Mouse (Mus musculus) bone marrow macrophage, adult 2 months (primary cell): Measurements from ENCODE around the gene Ppfia1. TPM values are rescaled to one million over a fixed set of nuclear protein-coding genes. Genes with fewer than 3 reads are reported as not detected.

Experiments used
- H3K27ac ChIP-seq: 2 replicates; pipeline ENCODE4 v1.5.1; 2012; ENCODE audit warnings: low read depth, low read length; ENCODE audit not compliant: insufficient read depth
- H3K4me1 ChIP-seq: 2 replicates; pipeline ENCODE4 v1.6.1; 2012; ENCODE audit warnings: low read length; ENCODE audit not compliant: control insufficient read depth, insufficient read depth
- H3K4me3 ChIP-seq: 2 replicates; pipeline ENCODE4 v1.5.1; 2012; ENCODE audit warnings: mild to moderate bottlenecking, low read length, moderate library complexity; ENCODE audit not compliant: insufficient read depth
- CTCF ChIP-seq: IDR thresholded peaks from 2 replicates; pipeline ENCODE4 v1.5.1; 2012; ENCODE audit warnings: low read depth, mild to moderate bottlenecking, low read length, moderate library complexity
- POLR2A ChIP-seq: IDR thresholded peaks from 2 replicates; pipeline ENCODE4 v1.6.1; 2012; ENCODE audit warnings: mild to moderate bottlenecking, low read depth, low read length, borderline replicate concordance
- polyA plus RNA-seq: library from polyadenylated mRNA; stranded (reverse); fragments of >200 nt; gene quantifications from 2 replicates; pipeline ENCODE4 v1.2.4, GENCODE M21; 2012; ENCODE audit not compliant: missing spikeins, insufficient read depth, insufficient read length

The Ppfia1 gene
- polyA plus RNA-seq, 1 experiment, result 36.0 TPM

DNA sequence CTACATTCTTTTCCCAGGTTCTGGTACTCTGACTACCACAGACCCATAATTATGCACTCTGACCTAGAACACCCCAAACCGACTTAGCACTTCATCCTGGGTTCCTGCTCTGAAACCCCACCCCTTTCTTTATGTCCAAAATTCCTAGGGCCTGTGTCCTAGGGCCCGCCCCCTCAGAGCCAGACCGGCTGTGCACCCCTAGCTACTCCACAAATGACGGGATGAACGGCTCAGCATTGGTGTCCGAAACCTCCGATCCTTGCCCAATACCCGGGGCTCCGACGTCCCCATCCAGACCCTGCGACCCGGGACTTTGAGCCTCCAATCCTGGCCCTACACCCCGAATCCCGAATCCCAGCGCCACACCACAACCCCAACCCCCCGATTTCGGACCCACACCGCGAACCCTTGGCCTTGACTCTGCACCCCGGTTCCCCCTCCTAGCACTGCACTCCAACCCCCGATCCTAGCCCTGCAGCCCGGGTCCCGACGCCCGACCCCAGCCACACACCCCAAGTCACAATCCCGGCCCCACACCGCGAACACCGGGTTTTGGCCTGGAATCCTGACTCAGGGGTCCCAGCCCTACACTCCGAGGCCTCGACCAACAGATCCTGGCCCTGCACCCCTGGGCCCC is 83.5 kb downstream of the Ppfia1 start:
- Histone ChIP-seq H3K4me1 (no peaks in the 10 kb centered on the region), H3K27ac (no peak overlapping the region), H3K4me3 (no peak overlapping the region)
- TF ChIP-seq POLR2A (no peak), CTCF (no peak)

DNA sequence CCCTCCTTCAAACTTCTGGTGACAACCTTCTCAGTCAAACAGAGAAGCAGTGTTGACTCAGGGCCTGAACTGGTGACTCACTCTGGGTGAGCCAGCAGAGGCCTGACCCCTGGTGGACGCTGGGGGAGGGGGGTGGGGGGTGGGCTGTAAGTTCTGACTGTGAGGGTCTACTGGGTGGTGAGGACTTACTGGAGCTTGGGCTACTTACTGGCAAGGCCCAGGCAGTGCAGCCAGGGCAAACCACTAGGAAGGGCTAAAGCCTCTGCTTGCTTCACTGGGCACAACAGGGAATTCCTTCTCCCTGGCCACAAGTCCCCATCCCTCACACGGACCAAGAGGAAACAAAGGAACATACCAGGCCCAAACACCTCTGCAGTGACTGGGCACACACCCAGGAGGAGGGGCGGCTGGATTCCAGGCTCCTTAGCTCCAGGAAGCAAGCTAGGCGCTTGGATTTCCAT is 84.3 kb downstream of the Ppfia1 start:
- no peaks in the 10 kb centered on the region for H3K4me1 ChIP-seq
- H3K4me3 ChIP-seq, result no peak overlapping the region
- H3K27ac ChIP-seq, result no peak overlapping the region
- TF ChIP-seq CTCF, result no peak
- no peak for TF ChIP-seq POLR2A

- TF ChIP-seq POLR2A (no peak), CTCF (no peak)
- Histone ChIP-seq H3K4me1 (no peaks in the 10 kb centered on the region), H3K4me3 (no peak overlapping the region), H3K27ac (no peak overlapping the region)
These were observed 84.8 kb downstream of the Ppfia1 start for GRCm38 (mm10) chr7:144468741-144469140.

GRCm38 (mm10) chr7:144462577-144462976 is 91.0 kb downstream of the Ppfia1 start:
- Histone ChIP-seq H3K4me3 (no peak overlapping the region), H3K4me1 (no peaks in the 10 kb centered on the region), H3K27ac (no peak overlapping the region)
- TF ChIP-seq POLR2A (no peak), CTCF (no peak)

GRCm38 (mm10) chr7:144461246-144461902 is 92.2 kb downstream of the Ppfia1 start:
- no peak overlapping the region for H3K27ac ChIP-seq
- no peak overlapping the region for H3K4me3 ChIP-seq
- TF ChIP-seq POLR2A, result no peak
- no peaks in the 10 kb centered on the region for H3K4me1 ChIP-seq

- H3K4me1 ChIP-seq, result no peaks in the 10 kb centered on the region
These were observed 94.6 kb downstream of the Ppfia1 start for GRCm38 (mm10) chr7:144458881-144459280.

GRCm38 (mm10) chr7:144450661-144451060 is 102.9 kb downstream of the Ppfia1 start:
- no peak overlapping the region for H3K4me3 ChIP-seq
- no peak for TF ChIP-seq POLR2A
- TF ChIP-seq CTCF, result no peak
- no peak overlapping the region for H3K27ac ChIP-seq
- peaks cover 3% of the 10 kb centered on the region; the same call in 1 of the 2 replicates for H3K4me1 ChIP-seq

More at GRCm38 (mm10) chr7:144458881-144459280, 94.6 kb downstream of the Ppfia1 start:
- H3K27ac ChIP-seq, result no peak overlapping the region
- TF ChIP-seq POLR2A, result no peak
- no peak for TF ChIP-seq CTCF
- no peak overlapping the region for H3K4me3 ChIP-seq

DNA sequence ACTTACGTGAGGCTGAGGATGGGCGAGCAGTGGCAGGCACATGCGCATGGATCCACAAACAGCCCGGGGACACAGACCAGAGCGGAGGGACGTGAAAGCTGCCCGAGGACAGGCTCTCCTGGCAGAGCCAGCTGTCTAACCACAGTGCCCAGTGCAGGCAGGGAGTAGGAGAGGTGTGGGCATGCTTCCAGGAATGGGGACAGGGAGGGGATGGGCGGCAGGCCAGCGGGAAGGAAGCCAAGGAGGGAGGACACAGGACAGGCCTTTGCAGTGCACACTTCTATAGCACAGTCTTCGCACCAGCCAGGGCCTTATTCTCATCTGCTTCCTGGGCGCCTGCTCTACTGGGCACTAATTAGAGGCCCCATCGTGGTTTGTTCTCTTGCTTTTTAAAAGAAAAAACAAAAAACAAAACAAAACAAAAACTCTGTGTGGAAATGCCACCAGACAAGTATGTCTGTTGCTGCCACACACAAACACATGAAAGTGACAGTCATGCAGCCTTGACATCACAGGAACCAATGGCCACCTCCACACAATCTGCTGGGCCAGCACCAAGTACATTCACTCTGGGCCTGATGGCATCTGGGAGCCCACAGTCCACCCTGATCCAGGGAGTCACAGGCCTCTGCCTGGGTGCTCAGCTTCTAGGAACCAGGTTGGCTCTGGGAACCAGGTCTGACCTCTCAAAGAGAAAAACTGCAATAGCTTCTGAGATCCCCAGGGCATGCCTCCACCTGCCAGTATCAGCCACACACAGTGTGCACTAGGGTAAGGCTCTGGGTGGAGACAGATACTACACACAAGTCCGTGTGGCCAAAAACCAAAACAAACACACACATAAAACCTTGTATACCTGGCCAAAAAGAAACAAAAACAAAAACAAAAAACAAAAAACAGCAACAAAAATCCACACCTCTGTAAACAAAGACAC is 103.6 kb downstream of the Ppfia1 start:
- TF ChIP-seq CTCF (no peak), POLR2A (no peak)
- H3K27ac ChIP-seq, result no peak overlapping the region
- no peak overlapping the region for H3K4me3 ChIP-seq
- peaks cover 3% of the 10 kb centered on the region; the same call in 1 of the 2 replicates for H3K4me1 ChIP-seq

DNA sequence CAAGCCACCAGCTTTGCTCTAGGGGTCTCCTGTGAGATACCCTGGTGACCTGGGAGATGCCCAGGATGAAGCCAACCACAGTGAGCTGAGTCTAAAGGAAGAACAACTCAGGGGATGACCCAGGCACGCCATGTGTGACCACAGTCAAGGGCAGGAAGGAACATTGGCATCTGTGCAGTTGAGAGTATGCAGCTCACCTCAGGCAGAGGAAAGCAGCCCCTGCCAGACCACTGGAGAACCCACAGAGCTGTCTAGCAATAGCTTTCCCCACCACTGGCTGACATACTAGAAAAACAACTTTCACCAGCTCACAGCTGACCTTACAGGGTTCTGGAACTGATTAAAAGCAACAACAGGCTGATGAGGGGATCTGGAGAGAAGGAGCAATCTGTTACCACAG is 105.3 kb downstream of the Ppfia1 start:
- TF ChIP-seq CTCF, result no peak
- TF ChIP-seq POLR2A, result no peak
- no peak overlapping the region for H3K4me3 ChIP-seq
- no peak overlapping the region for H3K27ac ChIP-seq

More for the DNA sequence above, 105.3 kb downstream of the Ppfia1 start:
- peaks cover 3% of the 10 kb centered on the region; the same call in 1 of the 2 replicates for H3K4me1 ChIP-seq
